8 mouse cellular contexts compared by ENCODE assay signal in the genomic region with DNA sequence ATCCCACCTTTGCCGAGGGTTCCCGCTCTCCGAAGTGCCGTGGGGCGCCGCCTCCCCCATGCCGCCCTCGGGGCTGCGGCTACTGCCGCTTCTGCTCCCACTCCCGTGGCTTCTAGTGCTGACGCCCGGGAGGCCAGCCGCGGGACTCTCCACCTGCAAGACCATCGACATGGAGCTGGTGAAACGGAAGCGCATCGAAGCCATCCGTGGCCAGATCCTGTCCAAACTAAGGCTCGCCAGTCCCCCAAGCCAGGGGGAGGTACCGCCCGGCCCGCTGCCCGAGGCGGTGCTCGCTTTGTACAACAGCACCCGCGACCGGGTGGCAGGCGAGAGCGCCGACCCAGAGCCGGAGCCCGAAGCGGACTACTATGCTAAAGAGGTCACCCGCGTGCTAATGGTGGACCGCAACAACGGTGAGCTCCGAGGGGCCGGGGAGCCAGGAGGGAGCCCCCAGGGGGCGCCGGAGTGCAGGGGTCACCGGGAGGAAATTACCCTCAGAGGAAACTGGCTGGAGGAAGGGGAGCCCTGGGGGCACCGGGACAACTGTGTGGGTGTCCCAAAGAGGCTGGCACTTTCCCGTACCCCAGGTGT. TPM values are rescaled to one million over a fixed set of nuclear protein-coding genes. Genes with fewer than 3 reads are reported as not detected.
DNase-seq lines count a peak whose midpoint lies in the region; ATAC-seq and TF ChIP-seq lines count a peak whose summit lies in the region.

No protein-coding gene starts in this region.

- peak overlapping the region; percentile 51 for H3K4me3 ChIP-seq in forebrain, embryonic 12.5 days (replicated peaks)
- peak overlapping the region; percentile 40 for H3K4me3 ChIP-seq in hindbrain, embryonic 15.5 days
- H3K4me3 ChIP-seq in liver, embryonic 15.5 days (replicated peaks): peak overlapping the region; percentile 72
- H3K4me3 ChIP-seq in neural tube, embryonic 14.5 days (ENCODE audit: low read depth, low read length): peak overlapping the region; percentile 37

- DNase-seq in A20 (ENCODE audit: low read depth, low spot score) (peak; percentile 83), Patski (ENCODE audit: low read depth, low spot score) (no peak)
- peak; percentile 18 for DNase-seq in yolk sac, embryonic 10.5 days (ENCODE audit: low spot score)
- DNase-seq in layer of hippocampus, adult 11-12 months (ENCODE audit: low spot score): no peak

- peak overlapping the region; percentile 33; the same call in 1 of the 2 replicates for H3K9ac ChIP-seq in forebrain, embryonic 12.5 days
- peak overlapping the region; percentile 1; the same call in 1 of the 2 replicates for H3K9ac ChIP-seq in hindbrain, embryonic 15.5 days
- peak overlapping the region; percentile 88 for H3K9ac ChIP-seq in liver, embryonic 15.5 days
- 0 out of 2 replicates have a peak overlapping the region, but pooled peaks have one; percentile 21 for H3K9ac ChIP-seq in neural tube, embryonic 14.5 days (replicated peaks; ENCODE audit: low read depth, low read length)

- no peaks in the 10 kb centered on the region for H3K27me3 ChIP-seq in Patski
- H3K27me3 ChIP-seq in forebrain, embryonic 12.5 days: peaks cover 73% of the 10 kb centered on the region
- peaks cover 65% of the 10 kb centered on the region for H3K27me3 ChIP-seq in hindbrain, embryonic 15.5 days
- no peaks in the 10 kb centered on the region for H3K27me3 ChIP-seq in liver, embryonic 15.5 days
- H3K27me3 ChIP-seq in neural tube, embryonic 14.5 days (ENCODE audit: control insufficient read depth, insufficient read depth, low read length): peaks cover 47% of the 10 kb centered on the region

- WGBS in forebrain, embryonic 12.5 days: under 1% methylated on average over 47 of the region's 47 CpGs
- under 1% methylated on average over 47 of the region's 47 CpGs for WGBS in hindbrain, embryonic 15.5 days
- WGBS in liver, embryonic 15.5 days (ENCODE audit: insufficient replicate concordance): under 1% methylated on average over 46 of the region's 47 CpGs
- under 1% methylated on average over 46 of the region's 47 CpGs for WGBS in neural tube, embryonic 14.5 days

- no peak for TF ChIP-seq CTCF in Patski (IDR thresholded peaks at IDR 0.05)

- no peak overlapping the region for H3K27ac ChIP-seq in forebrain, embryonic 12.5 days
- H3K27ac ChIP-seq in hindbrain, embryonic 15.5 days (replicated peaks): no peak overlapping the region
- H3K27ac ChIP-seq in liver, embryonic 15.5 days (replicated peaks): peak overlapping the region; percentile 91
- no peak overlapping the region for H3K27ac ChIP-seq in neural tube, embryonic 14.5 days (ENCODE audit: low read depth, low read length)

- CTCF ChIA-PET in Patski (lab: Charles Lee): interaction anchor here (1.4 to 1.8 kb wide), 2 partner anchors 49 to 64 kb away, joined by 3 to 4 read pairs; no protein-coding TSS in a partner anchor

- peak overlapping the region; percentile 71 for H3K4me2 ChIP-seq in forebrain, embryonic 12.5 days
- H3K4me2 ChIP-seq in hindbrain, embryonic 15.5 days: peak overlapping the region; percentile 83
- H3K4me2 ChIP-seq in liver, embryonic 15.5 days: peak overlapping the region; percentile 92
- peak overlapping the region; percentile 52 for H3K4me2 ChIP-seq in neural tube, embryonic 14.5 days (ENCODE audit: low read depth, low read length)

- H3K36me3 ChIP-seq in forebrain, embryonic 12.5 days (replicated peaks): peaks cover 5% of the 10 kb centered on the region; the same call in 1 of the 2 replicates
- H3K36me3 ChIP-seq in hindbrain, embryonic 15.5 days: no peaks in the 10 kb centered on the region
- peaks cover 12% of the 10 kb centered on the region for H3K36me3 ChIP-seq in liver, embryonic 15.5 days (replicated peaks)
- H3K36me3 ChIP-seq in neural tube, embryonic 14.5 days (ENCODE audit: control insufficient read depth, insufficient read depth, low read length): no peaks in the 10 kb centered on the region

- peaks cover 34% of the 10 kb centered on the region for H3K4me1 ChIP-seq in forebrain, embryonic 12.5 days
- peaks cover 31% of the 10 kb centered on the region for H3K4me1 ChIP-seq in hindbrain, embryonic 15.5 days (replicated peaks)
- peaks cover 96% of the 10 kb centered on the region for H3K4me1 ChIP-seq in liver, embryonic 15.5 days (replicated peaks)
- H3K4me1 ChIP-seq in neural tube, embryonic 14.5 days (ENCODE audit: control insufficient read depth, insufficient read depth, low read length): peaks cover 13% of the 10 kb centered on the region

- in situ Hi-C loops in Patski (cut with MboI; ENCODE audit: low pct_unique_long_range_greater_than_20kb): no loop called here

- ATAC-seq in Patski: peak; percentile 13
- ATAC-seq in forebrain, embryonic 12.5 days (ENCODE audit: low FRiP score): no peak
- 0 out of 2 replicates have a peak, but pooled peaks have one; percentile 10 for ATAC-seq in hindbrain, embryonic 15.5 days (ENCODE audit: low FRiP score, low read depth)
- ATAC-seq in liver, embryonic 15.5 days (ENCODE audit: insufficient read depth): no peak
- ATAC-seq in neural tube, embryonic 14.5 days (ENCODE audit: low read depth): peak; percentile 17; the same call in 1 of the 2 replicates

- POLR2A ChIA-PET in Patski (lab: Charles Lee): interaction anchor here (1.0 kb wide), 1 partner anchor 32 kb away, joined by 3 read pairs; no protein-coding TSS in a partner anchor

- no peaks in the 10 kb centered on the region for H3K9me3 ChIP-seq in forebrain, embryonic 12.5 days
- H3K9me3 ChIP-seq in hindbrain, embryonic 15.5 days: no peaks in the 10 kb centered on the region
- no peaks in the 10 kb centered on the region for H3K9me3 ChIP-seq in liver, embryonic 15.5 days (replicated peaks)
- no peaks in the 10 kb centered on the region for H3K9me3 ChIP-seq in neural tube, embryonic 14.5 days (ENCODE audit: control insufficient read depth, low read length)

RNA-seq across cellular contexts. Expression of gene Tgfb1, which starts 1.1 kb away (rescaled TPM):
- 29.7 TPM for polyA plus RNA-seq in Patski (2021)
- 1.3 and 1.6 TPM in 2 replicates for polyA plus RNA-seq in forebrain, embryonic 12.5 days (2016; fragmentation: Nextera tagmentation; extraction: Ambion mirVana)
- 0.84 and 0.87 TPM in 2 replicates for polyA plus RNA-seq in hindbrain, embryonic 15.5 days (2015; fragmentation: Nextera tagmentation; extraction: Ambion mirVana)
- polyA plus RNA-seq in liver, embryonic 15.5 days (2015; fragmentation: Nextera tagmentation; extraction: Ambion mirVana): 5.0 and 6.0 TPM in 2 replicates
- polyA plus RNA-seq in neural tube, embryonic 14.5 days (2014; fragmentation: Nextera tagmentation; extraction: Ambion mirVana): 0.42 and 1.1 TPM in 2 replicates

RNA-seq across cellular contexts. Expression of gene B9d2, which starts 7.3 kb away (rescaled TPM):
- polyA plus RNA-seq in Patski (2021): 40.2 TPM
- 31.3 and 31.6 TPM in 2 replicates for polyA plus RNA-seq in forebrain, embryonic 12.5 days (2016; fragmentation: Nextera tagmentation; extraction: Ambion mirVana)
- 41.1 and 42.8 TPM in 2 replicates for polyA plus RNA-seq in hindbrain, embryonic 15.5 days (2015; fragmentation: Nextera tagmentation; extraction: Ambion mirVana)
- 19.9 and 23.2 TPM in 2 replicates for polyA plus RNA-seq in liver, embryonic 15.5 days (2015; fragmentation: Nextera tagmentation; extraction: Ambion mirVana)
- polyA plus RNA-seq in neural tube, embryonic 14.5 days (2014; fragmentation: Nextera tagmentation; extraction: Ambion mirVana): 37.1 and 38.3 TPM in 2 replicates

RNA-seq across cellular contexts. Expression of gene Tmem91, which starts 12.9 kb away (rescaled TPM):
- 0.49 TPM for polyA plus RNA-seq in Patski (2021)
- polyA plus RNA-seq in forebrain, embryonic 12.5 days (2016; fragmentation: Nextera tagmentation; extraction: Ambion mirVana): 3.2 and 4.0 TPM in 2 replicates
- polyA plus RNA-seq in hindbrain, embryonic 15.5 days (2015; fragmentation: Nextera tagmentation; extraction: Ambion mirVana): 65.6 and 72.7 TPM in 2 replicates
- polyA plus RNA-seq in liver, embryonic 15.5 days (2015; fragmentation: Nextera tagmentation; extraction: Ambion mirVana): 0.96 and 1.0 TPM in 2 replicates
- 39.7 and 66.3 TPM in 2 replicates for polyA plus RNA-seq in neural tube, embryonic 14.5 days (2014; fragmentation: Nextera tagmentation; extraction: Ambion mirVana)

RNA-seq across cellular contexts. Expression of gene Exosc5, which starts 28.9 kb away (rescaled TPM):
- polyA plus RNA-seq in Patski (2021): 32.9 TPM
- 49.8 and 51.1 TPM in 2 replicates for polyA plus RNA-seq in forebrain, embryonic 12.5 days (2016; fragmentation: Nextera tagmentation; extraction: Ambion mirVana)
- 39.3 and 41.8 TPM in 2 replicates for polyA plus RNA-seq in hindbrain, embryonic 15.5 days (2015; fragmentation: Nextera tagmentation; extraction: Ambion mirVana)
- 46.1 and 50.8 TPM in 2 replicates for polyA plus RNA-seq in liver, embryonic 15.5 days (2015; fragmentation: Nextera tagmentation; extraction: Ambion mirVana)
- polyA plus RNA-seq in neural tube, embryonic 14.5 days (2014; fragmentation: Nextera tagmentation; extraction: Ambion mirVana): 38.1 and 40.2 TPM in 2 replicates

RNA-seq across cellular contexts. Expression of gene Bckdha, which starts 29.1 kb away (rescaled TPM):
- polyA plus RNA-seq in Patski (2021): 72.5 TPM
- 36.1 and 38.1 TPM in 2 replicates for polyA plus RNA-seq in forebrain, embryonic 12.5 days (2016; fragmentation: Nextera tagmentation; extraction: Ambion mirVana)
- 43.6 and 44.9 TPM in 2 replicates for polyA plus RNA-seq in hindbrain, embryonic 15.5 days (2015; fragmentation: Nextera tagmentation; extraction: Ambion mirVana)
- polyA plus RNA-seq in liver, embryonic 15.5 days (2015; fragmentation: Nextera tagmentation; extraction: Ambion mirVana): 30.2 and 39.3 TPM in 2 replicates
- polyA plus RNA-seq in neural tube, embryonic 14.5 days (2014; fragmentation: Nextera tagmentation; extraction: Ambion mirVana): 37.6 and 39.2 TPM in 2 replicates

Comparison
In these comparisons a context has a peak if more than half of its experiments do, and no peak if none do; other contexts are left out.
1. DNase-seq: peak in A20 (single experiment) and yolk sac, embryonic 10.5 days (single experiment); none in Patski (single experiment) and layer of hippocampus, adult 11-12 months (single experiment).
2. ATAC-seq: peak in Patski (single experiment), hindbrain, embryonic 15.5 days (single experiment) and neural tube, embryonic 14.5 days (single experiment); none in forebrain, embryonic 12.5 days (single experiment) and liver, embryonic 15.5 days (single experiment).
3. H3K9ac ChIP-seq: peak in every context shown above with its lines; median percentile 88 in liver, embryonic 15.5 days; 33 in forebrain, embryonic 12.5 days; 21 in neural tube, embryonic 14.5 days; 1 in hindbrain, embryonic 15.5 days.
4. Peak in every context shown above with its lines, with median percentiles within 50 percentile points of each other: H3K4me2 ChIP-seq and H3K4me3 ChIP-seq.